Comparison of ENCODE assay signal across 8 mouse cellular contexts in genomic region chr13:48130724-48131123, GRCm38 (mm10).
DNase-seq lines count a peak whose midpoint lies in the region; ATAC-seq and TF ChIP-seq lines count a peak whose summit lies in the region.

No protein-coding gene starts in this region.

- peak overlapping the region; percentile 36; the same call in 1 of the 2 replicates for H3K27ac ChIP-seq in gastrocnemius, adult 2 months
- H3K27ac ChIP-seq in hindbrain, embryonic 15.5 days (replicated peaks): no peak overlapping the region

- no peak for TF ChIP-seq CTCF in gastrocnemius, adult 2 months (IDR thresholded peaks at IDR 0.05)

- peak; percentile 29 for DNase-seq in adipocyte (ENCODE audit: low spot score)
- peak; percentile 45 to 74 for DNase-seq in cerebellum, postnatal 4 days (ENCODE audit: low spot score in 2 of 2)
- peak; percentile 73 for DNase-seq in gastrocnemius, adult 2 months
- DNase-seq in left cerebral cortex, adult 11 months (ENCODE audit: low spot score): peak; percentile 27
- DNase-seq in lung, postnatal 14 days: peak; percentile 65
- DNase-seq in right cerebral cortex, postnatal 10 days (ENCODE audit: low spot score in 2 of 2): peak; percentile 81 to 85
- no peak for DNase-seq in natural killer cell, adult 2 months (ENCODE audit: low spot score in 2 of 2)

- H3K9me3 ChIP-seq in hindbrain, embryonic 15.5 days: no peaks in the 10 kb centered on the region

- no peaks in the 10 kb centered on the region for H3K36me3 ChIP-seq in hindbrain, embryonic 15.5 days

- peak overlapping the region; percentile 62 for H3K4me3 ChIP-seq in gastrocnemius, adult 2 months
- H3K4me3 ChIP-seq in hindbrain, embryonic 15.5 days: 0 out of 2 replicates have a peak overlapping the region, but pooled peaks have one; percentile 0

- no peak overlapping the region for H3K9ac ChIP-seq in hindbrain, embryonic 15.5 days

- WGBS in hindbrain, embryonic 15.5 days: 2% methylated on average over 17 of the region's 17 CpGs

- H3K27me3 ChIP-seq in hindbrain, embryonic 15.5 days: 0 out of 2 replicates have a peak, but pooled peaks cover 5% of the 10 kb centered on the region

- intact Hi-C loops in gastrocnemius, adult 2 months (cut with DNase I): no loop called here

- peak overlapping the region; percentile 36 for H3K4me2 ChIP-seq in hindbrain, embryonic 15.5 days

- peak; percentile 86 for ATAC-seq in hindbrain, embryonic 15.5 days (ENCODE audit: low FRiP score, low read depth)

- H3K4me1 ChIP-seq in hindbrain, embryonic 15.5 days (replicated peaks): peaks cover 26% of the 10 kb centered on the region

Comparison
In these comparisons a context has a peak if more than half of its experiments do, and no peak if none do; other contexts are left out.
1. DNase-seq: peak in adipocyte (single experiment), cerebellum, postnatal 4 days (2 of 2), gastrocnemius, adult 2 months (single experiment), left cerebral cortex, adult 11 months (single experiment), lung, postnatal 14 days (single experiment) and right cerebral cortex, postnatal 10 days (2 of 2); none in natural killer cell, adult 2 months (0 of 2).